Mouse (Mus musculus) hindbrain, embryonic 10.5 days (tissue): ENCODE measurements around the gene Cideb. TPM values are rescaled to one million over a fixed set of nuclear protein-coding genes. Genes with fewer than 3 reads are reported as not detected.

ENCODE experiments used
- DNase-seq: peaks from one replicate; pipeline ENCODE4 v3.0.0-alpha.2; 2017; ENCODE audit warnings: low spot score
- H3K27ac ChIP-seq: fragments of 300-500 bp; sonication (generic); 2 replicates; pipeline ENCODE4 v1.5.1; 2016; ENCODE audit warnings: mild to moderate bottlenecking, moderate library complexity
- H3K27me3 ChIP-seq: fragments of 300-500 bp; sonication (generic); 2 replicates; pipeline ENCODE4 v1.6.1; 2016; ENCODE audit warnings: mild to moderate bottlenecking; ENCODE audit not compliant: poor library complexity, insufficient read depth, severe bottlenecking
- H3K36me3 ChIP-seq: fragments of 300-500 bp; sonication (generic); 2 replicates; pipeline ENCODE4 v1.6.1; 2016; ENCODE audit warnings: mild to moderate bottlenecking, moderate library complexity
- H3K4me1 ChIP-seq: fragments of 300-500 bp; sonication (generic); replicated peaks from 2 replicates; pipeline ENCODE4 v1.6.1; 2016; ENCODE audit warnings: mild to moderate bottlenecking
- H3K4me3 ChIP-seq: fragments of 300-500 bp; sonication (generic); 2 replicates; pipeline ENCODE4 v1.5.1; 2016; ENCODE audit warnings: mild to moderate bottlenecking, moderate library complexity
- H3K9me3 ChIP-seq: fragments of 300-500 bp; sonication (generic); 2 replicates; pipeline ENCODE4 v1.6.1; 2016; ENCODE audit warnings: mild to moderate bottlenecking, moderate library complexity
- WGBS: fragments of 180-500 bp; shearing (Covaris S2); methylation state at CpG from one replicate; pipeline ENCODE4 v1.1.7; 2016; 5-methylcytosine and 5-hydroxymethylcytosine counted together
- polyA plus RNA-seq: library from polyadenylated mRNA; unstranded; fragments of >200 nt; fragmentation: Nextera tagmentation; extraction: Ambion mirVana; gene quantifications from 2 replicates; pipeline ENCODE4 v1.2.1, GENCODE M21; 2016

Cideb gene
- polyA plus RNA-seq, 1 experiment from 2014 or later = not detected

GRCm38 (mm10) chr14:55713729-55714122 lies 44.5 kb downstream of the Cideb start, which contains the start of gene Tgm1:
TSS of gene Tgm1 (minus strand) at chr14:55713926.
- Histone ChIP-seq H3K27me3 (peaks cover 33% of the 10 kb centered on the region), H3K4me3 (peak within 1 kb of the TSS; percentile 37), H3K9me3 (no peaks in the 10 kb centered on the region), H3K36me3 (peaks cover 28% of the 10 kb centered on the region), H3K4me1 (peaks cover 13% of the 10 kb centered on the region), H3K27ac (peak within 1 kb of the TSS; percentile 29; the same call in 1 of the 2 replicates)
- DNase-seq = no peak
- 31% methylated on average over 4 of the region's 4 CpGs for WGBS

DNA sequence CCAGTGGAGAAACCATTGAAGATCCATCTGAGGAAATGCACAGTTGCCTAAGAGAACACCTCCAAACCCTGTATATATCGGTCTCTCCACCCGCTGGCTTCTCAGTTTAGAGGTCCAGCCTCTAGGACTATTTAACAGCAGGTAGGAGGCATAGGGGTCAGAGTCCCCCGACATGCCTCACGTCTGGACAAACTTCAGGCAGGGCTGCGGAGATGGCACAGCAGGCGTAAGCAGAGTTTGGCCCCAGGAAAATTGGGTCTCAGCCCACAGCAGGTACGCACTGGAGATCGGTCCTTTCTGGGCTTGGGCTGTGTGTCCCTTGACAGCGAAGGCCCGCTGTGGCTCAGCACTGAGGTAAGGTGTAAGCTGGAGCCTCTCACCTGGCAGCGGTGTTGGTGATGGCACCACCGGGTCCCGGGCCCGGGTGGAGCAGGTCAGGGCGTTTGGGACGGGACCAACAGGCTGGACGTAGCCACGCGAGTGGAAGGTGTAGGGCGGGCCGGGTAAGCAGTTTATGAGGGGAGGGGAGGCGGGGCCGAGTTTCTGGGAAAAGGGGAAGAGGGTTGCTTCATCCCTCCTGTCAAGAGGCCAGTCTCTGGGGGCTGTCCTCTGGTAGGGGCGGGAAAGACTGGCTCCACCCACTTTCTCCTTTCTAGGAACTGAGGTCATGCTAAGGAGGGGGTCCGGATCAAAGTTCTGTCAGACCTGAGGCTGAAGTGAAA lies 45.1 kb downstream of the Cideb start:
- Histone ChIP-seq H3K27me3 (peaks cover 33% of the 10 kb centered on the region), H3K36me3 (peaks cover 22% of the 10 kb centered on the region), H3K4me3 (peak overlapping the region; percentile 37), H3K27ac (peak overlapping the region; percentile 29; the same call in 1 of the 2 replicates), H3K4me1 (peaks cover 13% of the 10 kb centered on the region), H3K9me3 (no peaks in the 10 kb centered on the region)
- DNase-seq = no peak
- 16% methylated on average over 25 of the region's 25 CpGs for WGBS

DNA sequence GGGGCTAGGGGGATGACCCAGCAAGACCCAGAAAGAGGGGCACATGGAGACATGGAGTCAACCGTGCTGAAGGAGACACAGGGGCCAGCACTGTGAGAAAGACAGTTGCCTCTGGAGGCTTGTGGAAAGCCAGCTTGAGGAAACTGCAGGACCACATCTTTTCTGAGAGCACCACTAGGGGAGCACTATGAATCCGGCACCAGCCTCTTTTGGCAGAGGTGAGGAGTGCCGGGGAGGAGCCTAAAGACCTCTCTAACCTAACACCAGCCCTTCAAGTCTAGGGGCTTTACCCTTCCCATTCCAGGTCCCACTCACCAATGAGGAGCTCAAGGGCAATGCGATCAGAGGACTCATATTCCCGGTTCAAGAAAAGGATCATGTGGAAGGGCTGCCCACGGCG lies 46.5 kb downstream of the Cideb start:
- H3K27me3 ChIP-seq = peaks cover 33% of the 10 kb centered on the region
- no peak overlapping the region for H3K27ac ChIP-seq
- DNase-seq = no peak
- no peaks in the 10 kb centered on the region for H3K9me3 ChIP-seq
- peaks cover 9% of the 10 kb centered on the region for H3K36me3 ChIP-seq
- H3K4me1 ChIP-seq = peaks cover 13% of the 10 kb centered on the region
- no peak overlapping the region for H3K4me3 ChIP-seq
- 80% methylated on average over 7 of the region's 7 CpGs for WGBS

- Histone ChIP-seq H3K9me3 (no peaks in the 10 kb centered on the region), H3K27ac (no peak overlapping the region), H3K4me3 (no peak overlapping the region), H3K36me3 (no peaks in the 10 kb centered on the region), H3K4me1 (peaks cover 13% of the 10 kb centered on the region), H3K27me3 (peaks cover 33% of the 10 kb centered on the region)
- no peak for DNase-seq
- WGBS = 86% methylated on average over 4 of the region's 4 CpGs
These were observed 48.7 kb downstream of the Cideb start for GRCm38 (mm10) chr14:55709509-55709908.

GRCm38 (mm10) chr14:55707397-55707796 lies 50.9 kb downstream of the Cideb start:
- WGBS = 77% methylated on average over 5 of the region's 5 CpGs
- no peak for DNase-seq
- Histone ChIP-seq H3K27me3 (peaks cover 14% of the 10 kb centered on the region), H3K4me1 (no peaks in the 10 kb centered on the region), H3K9me3 (no peaks in the 10 kb centered on the region), H3K4me3 (no peak overlapping the region), H3K36me3 (no peaks in the 10 kb centered on the region), H3K27ac (no peak overlapping the region)

DNA sequence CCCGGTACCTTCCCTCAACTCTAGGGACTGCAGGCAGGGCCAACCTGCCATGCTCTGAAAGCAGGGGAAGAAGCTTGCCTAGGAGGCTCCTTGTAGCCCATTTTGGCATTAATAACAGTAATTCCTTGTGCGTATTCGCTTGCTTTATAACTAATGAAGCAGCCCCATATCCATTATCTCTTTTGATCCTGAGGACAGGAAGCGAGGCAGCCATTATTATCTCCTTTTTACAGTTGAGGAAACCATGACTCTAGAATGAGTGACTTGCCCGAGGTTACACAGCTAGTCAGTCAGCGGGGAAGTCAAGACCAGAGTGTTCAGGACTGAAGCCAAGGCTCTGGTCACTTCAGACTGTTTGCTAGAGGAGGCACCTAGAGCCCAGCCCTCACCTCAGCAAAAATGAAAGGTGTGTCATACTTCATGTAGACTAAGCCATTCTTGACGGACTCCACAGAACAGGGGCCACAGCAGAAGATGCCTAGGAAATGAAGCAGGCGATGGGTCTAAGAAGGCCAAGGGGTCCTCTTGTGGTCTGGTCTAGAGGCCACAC lies 52.1 kb downstream of the Cideb start:
- 92% methylated on average over 8 of the region's 8 CpGs for WGBS
- 0 out of 2 replicates have a peak, but pooled peaks cover 3% of the 10 kb centered on the region for H3K27me3 ChIP-seq
- DNase-seq = no peak
- no peak overlapping the region for H3K4me3 ChIP-seq
- H3K36me3 ChIP-seq = no peaks in the 10 kb centered on the region
- H3K4me1 ChIP-seq = 0 out of 2 replicates have a peak, but pooled peaks cover under 1% of the 10 kb centered on the region
- H3K27ac ChIP-seq = no peak overlapping the region
- no peaks in the 10 kb centered on the region for H3K9me3 ChIP-seq

Other genes starting within 250 kb of the Cideb start
- 1.1 and 1.6 TPM in 2 replicates for gene Cpne6, start 248.0 kb downstream of the Cideb start, polyA plus RNA-seq
- gene Nrl, start 233.5 kb downstream of the Cideb start, polyA plus RNA-seq = not detected in 2 replicates
- gene Pck2, start 218.2 kb downstream of the Cideb start, polyA plus RNA-seq = 15.4 and 18.5 TPM in 2 replicates
- gene Dcaf11, start 198.5 kb downstream of the Cideb start, polyA plus RNA-seq = 69.5 and 94.1 TPM in 2 replicates
- 0.82 TPM in 1 of 2 replicates, not detected in the other for gene A730061H03Rik, start 198.1 kb downstream of the Cideb start, polyA plus RNA-seq
- 0.26 and 0.34 TPM in 2 replicates for gene Fitm1, start 182.8 kb downstream of the Cideb start, polyA plus RNA-seq
- 97.6 and 114 TPM in 2 replicates for gene Psme1, start 180.3 kb downstream of the Cideb start, polyA plus RNA-seq
- 6.8 and 10.0 TPM in 2 replicates for gene Emc9, start 173.2 kb downstream of the Cideb start, polyA plus RNA-seq
- gene Psme2, start 167.3 kb downstream of the Cideb start, polyA plus RNA-seq = 171 and 203 TPM in 2 replicates
- gene Rnf31, start 166.8 kb downstream of the Cideb start, polyA plus RNA-seq = 21.2 and 23.2 TPM in 2 replicates
- 7.2 and 7.8 TPM in 2 replicates for gene Irf9, start 154.9 kb downstream of the Cideb start, polyA plus RNA-seq
- gene Rec8, start 140.4 kb downstream of the Cideb start, polyA plus RNA-seq = 10.4 and 12.3 TPM in 2 replicates
- 101 and 107 TPM in 2 replicates for gene Ipo4, start 122.5 kb downstream of the Cideb start, polyA plus RNA-seq
- gene Gm49378, start 120.6 kb downstream of the Cideb start, polyA plus RNA-seq = 0.76 and 1.5 TPM in 2 replicates
- 76.0 and 78.1 TPM in 2 replicates for gene Tm9sf1, start 114.7 kb downstream of the Cideb start, polyA plus RNA-seq
- gene Tssk4, start 108.3 kb downstream of the Cideb start, polyA plus RNA-seq = 0.40 and 0.97 TPM in 2 replicates
- gene Mdp1, start 98.0 kb downstream of the Cideb start, polyA plus RNA-seq = 65.6 and 67.6 TPM in 2 replicates
- 60.0 and 65.9 TPM in 2 replicates for gene Gmpr2, start 86.5 kb downstream of the Cideb start, polyA plus RNA-seq
- 646 and 662 TPM in 2 replicates for gene Nedd8, start 86.3 kb downstream of the Cideb start, polyA plus RNA-seq
- 63.4 and 68.9 TPM in 2 replicates for gene Tinf2, start 76.6 kb downstream of the Cideb start, polyA plus RNA-seq
- 0.34 and 0.81 TPM in 2 replicates for gene Tgm1, start 44.5 kb downstream of the Cideb start, polyA plus RNA-seq
- gene Rabggta, start 36.2 kb downstream of the Cideb start, polyA plus RNA-seq = 34.7 and 36.3 TPM in 2 replicates
- gene Dhrs1, start 12.8 kb downstream of the Cideb start, polyA plus RNA-seq = 68.5 and 73.8 TPM in 2 replicates
- 53.3 and 56.5 TPM in 2 replicates for gene Nop9, start 12.8 kb downstream of the Cideb start, polyA plus RNA-seq
- 0.14 and 0.21 TPM in 2 replicates for gene Ltb4r2, start 3.0 kb upstream of the Cideb start, polyA plus RNA-seq
- 0.11 and 0.39 TPM in 2 replicates for gene Ltb4r1, start 7.5 kb upstream of the Cideb start, polyA plus RNA-seq
- 7.9 and 10.3 TPM in 2 replicates for gene Adcy4, start 25.6 kb upstream of the Cideb start, polyA plus RNA-seq
- 11.9 and 14.4 TPM in 2 replicates for gene Ripk3, start 30.4 kb upstream of the Cideb start, polyA plus RNA-seq
- 34.0 and 34.6 TPM in 2 replicates for gene Nfatc4, start 64.7 kb upstream of the Cideb start, polyA plus RNA-seq
- gene Nynrin, start 95.6 kb upstream of the Cideb start, polyA plus RNA-seq = 24.1 and 24.4 TPM in 2 replicates
- gene Cbln3, start 125.9 kb upstream of the Cideb start, polyA plus RNA-seq = 0.12 and 0.33 TPM in 2 replicates
- 21.4 and 24.2 TPM in 2 replicates for gene Khnyn, start 126.5 kb upstream of the Cideb start, polyA plus RNA-seq
- 33.2 and 38.1 TPM in 2 replicates for gene Sdr39u1, start 141.8 kb upstream of the Cideb start, polyA plus RNA-seq
- not detected in 2 replicates for gene Cma1, start 186.2 kb upstream of the Cideb start, polyA plus RNA-seq
- gene Cma2, start 192.5 kb upstream of the Cideb start, polyA plus RNA-seq = not detected in 2 replicates